Mouse (Mus musculus): Measurements from ENCODE around the gene Pus10. TPM values are rescaled to one million over a fixed set of nuclear protein-coding genes. Genes with fewer than 3 reads are reported as not detected.

Pus10 gene
- polyA plus RNA-seq, 1 experiment, result 11.4 TPM

DNA sequence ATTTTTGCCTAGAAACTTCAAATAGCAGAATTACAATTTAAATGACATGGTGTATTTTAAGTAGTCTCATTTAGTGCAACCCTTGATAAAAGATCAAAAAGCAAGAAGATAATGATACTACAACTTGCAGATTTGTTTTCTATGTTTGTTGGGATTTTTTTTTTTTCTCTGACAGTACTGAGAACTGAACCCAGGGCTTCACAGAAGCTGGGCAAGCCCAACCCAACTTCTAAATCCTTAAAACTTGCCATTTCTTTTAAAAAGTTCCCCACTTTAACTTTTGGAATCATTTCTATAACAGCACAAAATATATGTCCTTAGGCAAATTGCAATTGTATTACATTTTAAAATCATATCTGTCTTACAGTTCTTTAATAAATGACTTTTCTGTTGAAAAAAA lies 103.6 kb downstream of the Pus10 start:
- TF ChIP-seq CTCF (IDR thresholded peaks at IDR 0.05; ENCODE audit: borderline replicate concordance, insufficient read depth, low read depth, low read length) (no peak), POLR2A (IDR thresholded peaks at IDR 0.05; ENCODE audit: borderline replicate concordance, insufficient read depth, low read length) (no peak)
- DNase-seq, result no peak
- Histone ChIP-seq H3K4me3 (replicated peaks; ENCODE audit: insufficient read depth, low read depth, low read length) (no peak overlapping the region), H3K4me1 (ENCODE audit: control insufficient read depth, insufficient read depth, low read length) (peaks cover 3% of the 10 kb centered on the region), H3K27me3 (ENCODE audit: control insufficient read depth, insufficient read depth, low read length) (no peaks in the 10 kb centered on the region), H3K27ac (ENCODE audit: insufficient read depth, low read length) (no peak overlapping the region)

GRCm38 (mm10) chr11:23769686-23770509 lies 104.4 kb downstream of the Pus10 start:
- Histone ChIP-seq H3K27me3 (ENCODE audit: control insufficient read depth, insufficient read depth, low read length) (no peaks in the 10 kb centered on the region), H3K27ac (ENCODE audit: insufficient read depth, low read length) (peak overlapping the region; percentile 76; the same call in 1 of the 2 replicates), H3K4me3 (replicated peaks; ENCODE audit: insufficient read depth, low read depth, low read length) (peak overlapping the region; percentile 85), H3K4me1 (ENCODE audit: control insufficient read depth, insufficient read depth, low read length) (peaks cover 3% of the 10 kb centered on the region)
- TF ChIP-seq POLR2A (IDR thresholded peaks at IDR 0.05; ENCODE audit: borderline replicate concordance, insufficient read depth, low read length) (no peak), CTCF (IDR thresholded peaks at IDR 0.05; ENCODE audit: borderline replicate concordance, insufficient read depth, low read depth, low read length) (no peak)
- peak; percentile 14 to 24 for DNase-seq
- under 1% methylated on average over 25 of the region's 25 CpGs for WGBS

DNA sequence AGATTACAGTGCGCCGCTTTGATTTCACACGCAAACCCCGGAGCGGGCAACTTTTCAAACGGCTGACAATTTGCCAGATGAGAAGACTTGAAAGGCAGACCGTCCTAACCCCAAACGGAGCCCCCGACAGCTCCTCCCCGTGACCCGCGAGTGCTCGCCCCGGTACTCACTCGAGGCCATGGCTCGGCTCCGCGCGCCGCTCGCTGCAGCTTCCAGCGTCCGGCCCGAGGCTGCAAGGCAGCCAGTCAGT lies 105.0 kb downstream of the Pus10 start:
- no peak for DNase-seq
- TF ChIP-seq POLR2A (IDR thresholded peaks at IDR 0.05; ENCODE audit: borderline replicate concordance, insufficient read depth, low read length), result 0 out of 2 replicates have a peak, but pooled peaks have one; percentile 21
- no peak for TF ChIP-seq CTCF (IDR thresholded peaks at IDR 0.05; ENCODE audit: borderline replicate concordance, insufficient read depth, low read depth, low read length)
- peak overlapping the region; percentile 85 for H3K4me3 ChIP-seq (replicated peaks; ENCODE audit: insufficient read depth, low read depth, low read length)
- H3K27me3 ChIP-seq (ENCODE audit: control insufficient read depth, insufficient read depth, low read length), result no peaks in the 10 kb centered on the region
- H3K27ac ChIP-seq (ENCODE audit: insufficient read depth, low read length), result peak overlapping the region; percentile 76
- WGBS, result under 1% methylated on average over 24 of the region's 24 CpGs
- peaks cover 3% of the 10 kb centered on the region for H3K4me1 ChIP-seq (ENCODE audit: control insufficient read depth, insufficient read depth, low read length)

DNA sequence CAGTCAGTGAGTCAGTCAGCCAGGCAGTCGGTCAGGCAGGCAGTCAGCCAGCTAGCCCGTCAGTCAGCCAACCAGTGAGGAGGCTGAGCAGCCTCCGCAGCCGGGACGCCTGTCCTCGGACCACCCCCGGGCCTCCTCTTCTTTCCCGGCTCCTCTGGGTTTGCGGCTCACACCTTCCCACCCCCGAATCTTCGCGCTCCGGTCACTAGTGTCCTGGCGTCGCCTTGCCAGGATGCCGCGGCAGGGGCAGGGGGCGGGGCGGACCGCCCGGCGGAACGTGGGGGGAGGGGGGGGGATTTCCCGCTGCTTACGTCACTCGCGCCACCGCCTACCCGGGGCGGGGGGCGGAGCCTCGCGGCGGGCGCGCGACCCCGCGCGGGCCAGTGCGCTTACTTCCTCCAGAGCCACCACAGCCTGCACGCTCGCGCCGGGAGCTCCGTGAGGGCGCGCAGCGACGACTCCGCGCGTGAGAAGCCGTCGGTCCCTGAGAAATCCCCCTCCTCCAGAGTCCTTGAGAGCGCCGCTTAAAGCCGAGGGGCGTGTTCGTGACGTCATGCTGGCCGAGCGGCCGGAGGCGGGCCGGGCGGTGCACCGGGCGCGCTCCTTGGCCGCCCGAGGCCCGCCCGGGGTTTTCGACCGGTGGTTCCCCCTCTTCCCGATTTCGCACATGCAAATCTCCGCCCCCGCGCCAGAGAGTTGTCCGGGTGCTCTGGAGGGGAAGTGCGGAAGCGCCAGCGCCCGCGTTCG lies 105.5 kb downstream of the Pus10 start, which contains the start of gene Rel:
Gene Rel, minus strand, starts transcription at position 211 of the 747 bp plus-strand sequence.
- under 1% methylated on average over 88 of the region's 88 CpGs for WGBS
- DNase-seq, result peak; percentile 96 to 98
- Histone ChIP-seq H3K27me3 (ENCODE audit: control insufficient read depth, insufficient read depth, low read length) (no peaks in the 10 kb centered on the region), H3K4me1 (ENCODE audit: control insufficient read depth, insufficient read depth, low read length) (peaks cover 3% of the 10 kb centered on the region), H3K27ac (ENCODE audit: insufficient read depth, low read length) (peak within 1 kb of the TSS; percentile 94), H3K4me3 (replicated peaks; ENCODE audit: insufficient read depth, low read depth, low read length) (peak within 1 kb of the TSS; percentile 85)
- TF ChIP-seq CTCF (IDR thresholded peaks at IDR 0.05; ENCODE audit: borderline replicate concordance, insufficient read depth, low read depth, low read length), result no peak
- TF ChIP-seq POLR2A (IDR thresholded peaks at IDR 0.05; ENCODE audit: borderline replicate concordance, insufficient read depth, low read length), result peak; percentile 62; the same call in 1 of the 2 replicates

- 11% methylated on average over 21 of the region's 21 CpGs for WGBS
- Histone ChIP-seq H3K27ac (ENCODE audit: insufficient read depth, low read length) (0 out of 2 replicates have a peak overlapping the region, but pooled peaks have one; percentile 36), H3K27me3 (ENCODE audit: control insufficient read depth, insufficient read depth, low read length) (no peaks in the 10 kb centered on the region), H3K4me1 (ENCODE audit: control insufficient read depth, insufficient read depth, low read length) (peaks cover 3% of the 10 kb centered on the region), H3K4me3 (replicated peaks; ENCODE audit: insufficient read depth, low read depth, low read length) (peak overlapping the region; percentile 85)
- TF ChIP-seq CTCF (IDR thresholded peaks at IDR 0.05; ENCODE audit: borderline replicate concordance, insufficient read depth, low read depth, low read length) (no peak), POLR2A (IDR thresholded peaks at IDR 0.05; ENCODE audit: borderline replicate concordance, insufficient read depth, low read length) (no peak)
- DNase-seq, result no peak
Observed at GRCm38 (mm10) chr11:23771507-23772097, 106.1 kb downstream of the Pus10 start.

DNA sequence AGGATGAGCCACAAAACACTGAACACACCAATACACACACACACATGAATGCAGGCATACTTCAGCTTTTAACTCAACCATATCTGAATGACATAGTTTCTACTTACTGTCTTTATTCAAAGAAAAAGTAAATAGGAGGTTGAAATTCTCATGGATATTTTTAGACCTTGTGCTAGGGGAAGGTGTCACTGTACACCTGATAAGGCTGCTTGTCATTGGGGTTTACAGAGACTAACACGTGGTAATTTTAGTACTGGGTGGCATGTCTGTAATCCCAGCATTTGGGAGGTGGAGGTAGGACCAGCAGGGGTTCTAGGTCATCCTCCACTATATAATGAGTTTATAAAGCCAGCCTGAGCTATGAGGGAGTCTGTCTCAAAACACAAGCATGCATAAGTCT lies 107.0 kb downstream of the Pus10 start:
- no peak for DNase-seq
- no peaks in the 10 kb centered on the region for H3K27me3 ChIP-seq (ENCODE audit: control insufficient read depth, insufficient read depth, low read length)
- H3K27ac ChIP-seq (ENCODE audit: insufficient read depth, low read length), result no peak overlapping the region
- TF ChIP-seq CTCF (IDR thresholded peaks at IDR 0.05; ENCODE audit: borderline replicate concordance, insufficient read depth, low read depth, low read length) (no peak), POLR2A (IDR thresholded peaks at IDR 0.05; ENCODE audit: borderline replicate concordance, insufficient read depth, low read length) (no peak)
- H3K4me3 ChIP-seq (replicated peaks; ENCODE audit: insufficient read depth, low read depth, low read length), result no peak overlapping the region
- H3K4me1 ChIP-seq (ENCODE audit: control insufficient read depth, insufficient read depth, low read length), result peaks cover 3% of the 10 kb centered on the region
- 64% methylated on average over 1 of the region's 1 CpGs for WGBS

- no peak for TF ChIP-seq POLR2A (IDR thresholded peaks at IDR 0.05; ENCODE audit: borderline replicate concordance, insufficient read depth, low read length)
- TF ChIP-seq CTCF (IDR thresholded peaks at IDR 0.05; ENCODE audit: borderline replicate concordance, insufficient read depth, low read depth, low read length), result no peak
- no peak overlapping the region for H3K4me3 ChIP-seq (replicated peaks; ENCODE audit: insufficient read depth, low read depth, low read length)
- H3K27ac ChIP-seq (ENCODE audit: insufficient read depth, low read length), result no peak overlapping the region
- no peak for DNase-seq
- no peaks in the 10 kb centered on the region for H3K27me3 ChIP-seq (ENCODE audit: control insufficient read depth, insufficient read depth, low read length)
- no peaks in the 10 kb centered on the region for H3K4me1 ChIP-seq (ENCODE audit: control insufficient read depth, insufficient read depth, low read length)
- WGBS, result 87% methylated on average over 8 of the region's 8 CpGs
Observed at GRCm38 (mm10) chr11:23778787-23779201, 113.3 kb downstream of the Pus10 start.

Data from cerebellum, adult 2 months (tissue).